Mouse (Mus musculus) heart, postnatal 14 days (tissue): ENCODE data around the gene Mageb16. TPM values are rescaled to one million over a fixed set of nuclear protein-coding genes. Genes with fewer than 3 reads are reported as not detected.

Experiments
- DNase-seq, 2 experiments: peaks; one replicate each; pipeline ENCODE4 v3.0.0; 2021 to 2022
- intact Hi-C: fragments of 180-260 bp; cut with DNase I; formaldehyde crosslinking; loops from one replicate; pipeline ENCODE4 v1.15.1; 2025
- long read RNA-seq, 2 experiments: library from polyadenylated mRNA; stranded (forward); transcript quantifications; one replicate each; pipeline ENCODE4 v2.0.0; 2021
- total RNA-seq, 2 experiments: library from RNA; stranded (reverse); gene quantifications; 2 replicates each; pipeline ENCODE4 v1.2.3; 2021

The Mageb16 gene
- total RNA-seq, result not detected
- long read RNA-seq, experiment 1, result 0 reads
- long read RNA-seq, experiment 2, result 0 reads

GRCm38 (mm10) chrX:79671411-79671810, at the start of gene Mageb16:
Gene Mageb16 (minus strand): TSS chrX:79671435.
- intact Hi-C loops, result no loop called here
- DNase-seq, result no peak

- peak; percentile 5 for DNase-seq
- intact Hi-C loops, result no loop called here
These were observed 20.1 kb downstream of the Mageb16 start for GRCm38 (mm10) chrX:79651091-79651490.

DNA sequence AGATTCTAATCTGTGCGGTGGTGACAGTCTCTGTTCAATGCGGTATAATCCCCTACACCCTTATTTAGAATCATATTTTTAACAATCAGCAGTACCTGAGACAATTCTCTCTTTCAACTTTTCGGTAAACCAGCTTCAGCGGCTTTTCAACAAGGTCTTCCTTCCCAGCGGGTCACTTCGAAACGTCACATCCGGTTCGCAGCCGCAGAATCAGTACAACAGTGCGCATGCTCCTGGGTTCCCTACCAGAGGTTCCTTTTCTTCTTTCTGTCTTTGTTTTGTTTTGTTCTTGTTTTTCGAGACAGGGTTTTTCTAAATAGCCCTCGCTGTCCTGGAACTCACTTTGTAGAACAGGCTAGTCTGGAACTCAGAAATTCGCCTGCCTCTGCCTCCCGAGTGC, 35.8 kb downstream of the Mageb16 start:
- no peak for DNase-seq
- intact Hi-C loops, result no loop called here

- no peak for DNase-seq
- intact Hi-C loops, result no loop called here
These were observed 64.8 kb downstream of the Mageb16 start for GRCm38 (mm10) chrX:79606462-79606861.

Other genes starting within 250 kb of the Mageb16 start
- under 1 TPM; 0.15 to 0.38 TPM for gene Gm7173, start 154.2 kb downstream of the Mageb16 start, total RNA-seq